Mouse (Mus musculus): ENCODE data around the gene Pip5k1b. TPM values are rescaled to one million over a fixed set of nuclear protein-coding genes. Genes with fewer than 3 reads are reported as not detected.

Pip5k1b gene
- total RNA-seq, 2 experiments from 2014 or later: 0.75 to 0.84 TPM

- DNase-seq: no peak
These were observed 248.1 kb downstream of the Pip5k1b start for GRCm38 (mm10) chr19:24307271-24308221.

- no peak for DNase-seq
These were observed 249.3 kb downstream of the Pip5k1b start for GRCm38 (mm10) chr19:24306351-24306750.

DNA sequence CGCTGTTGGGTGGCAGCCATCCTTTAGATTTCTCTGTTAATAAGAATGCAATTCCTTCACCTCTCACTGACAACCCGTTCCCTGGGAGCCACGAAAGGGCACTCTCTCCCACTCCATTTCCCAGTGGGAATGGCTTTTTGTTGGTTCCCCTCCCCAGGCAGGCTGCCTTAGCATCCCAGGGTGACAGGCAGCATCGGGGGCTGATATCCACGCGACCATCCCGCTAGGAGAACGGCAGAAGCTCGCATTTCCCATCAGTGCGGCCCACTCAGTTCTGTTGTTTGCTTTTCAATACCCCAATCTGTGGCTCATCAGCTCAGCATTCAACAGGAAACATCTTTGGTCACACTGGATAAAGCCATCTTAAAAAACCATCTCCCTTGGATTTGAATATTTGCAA is 253.5 kb downstream of the Pip5k1b start:
- DNase-seq: no peak

GRCm38 (mm10) chr19:24301768-24302148 is 253.9 kb downstream of the Pip5k1b start:
- DNase-seq: no peak

GRCm38 (mm10) chr19:24300994-24301767 is 254.5 kb downstream of the Pip5k1b start:
- DNase-seq: peak; percentile 29

DNA sequence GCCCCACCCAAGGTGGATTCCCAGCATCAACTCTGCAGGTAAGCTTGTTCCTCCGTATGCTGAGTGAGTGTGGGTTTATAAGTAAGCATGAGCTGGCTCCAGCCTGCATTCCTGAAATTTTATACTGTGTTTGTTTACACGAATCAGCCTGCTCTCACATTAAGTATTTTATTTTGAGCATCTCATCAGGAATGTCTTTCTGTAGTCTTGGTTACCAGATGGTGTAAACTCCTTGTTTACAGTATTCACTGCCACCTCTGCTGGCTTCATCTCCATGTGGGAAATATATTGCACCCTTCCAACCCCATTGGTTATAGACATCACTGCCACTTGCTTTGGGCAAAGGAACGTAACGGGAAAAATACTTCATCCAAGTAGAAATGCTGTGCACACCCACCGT is 262.1 kb downstream of the Pip5k1b start:
- DNase-seq: no peak

DNA sequence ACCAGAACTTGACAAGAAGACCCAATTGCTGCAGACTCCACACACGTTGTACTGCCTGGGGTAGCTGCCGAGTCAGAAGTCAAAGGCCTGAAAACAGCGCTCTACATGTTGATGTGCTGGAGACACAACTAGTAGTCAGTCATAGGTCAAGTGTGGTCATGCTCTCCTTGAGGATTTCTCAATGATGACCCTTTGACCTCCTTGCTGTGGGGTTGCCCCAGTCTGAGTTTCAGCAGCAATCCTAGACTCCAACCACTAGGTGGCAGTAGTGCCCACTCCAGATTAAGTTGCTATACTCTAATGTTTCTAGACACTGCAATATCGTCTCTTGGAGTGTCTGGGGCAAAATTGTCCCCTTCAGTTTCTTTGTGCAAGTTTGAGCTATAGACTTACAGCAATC is 271.5 kb downstream of the Pip5k1b start:
- DNase-seq: no peak

DNA sequence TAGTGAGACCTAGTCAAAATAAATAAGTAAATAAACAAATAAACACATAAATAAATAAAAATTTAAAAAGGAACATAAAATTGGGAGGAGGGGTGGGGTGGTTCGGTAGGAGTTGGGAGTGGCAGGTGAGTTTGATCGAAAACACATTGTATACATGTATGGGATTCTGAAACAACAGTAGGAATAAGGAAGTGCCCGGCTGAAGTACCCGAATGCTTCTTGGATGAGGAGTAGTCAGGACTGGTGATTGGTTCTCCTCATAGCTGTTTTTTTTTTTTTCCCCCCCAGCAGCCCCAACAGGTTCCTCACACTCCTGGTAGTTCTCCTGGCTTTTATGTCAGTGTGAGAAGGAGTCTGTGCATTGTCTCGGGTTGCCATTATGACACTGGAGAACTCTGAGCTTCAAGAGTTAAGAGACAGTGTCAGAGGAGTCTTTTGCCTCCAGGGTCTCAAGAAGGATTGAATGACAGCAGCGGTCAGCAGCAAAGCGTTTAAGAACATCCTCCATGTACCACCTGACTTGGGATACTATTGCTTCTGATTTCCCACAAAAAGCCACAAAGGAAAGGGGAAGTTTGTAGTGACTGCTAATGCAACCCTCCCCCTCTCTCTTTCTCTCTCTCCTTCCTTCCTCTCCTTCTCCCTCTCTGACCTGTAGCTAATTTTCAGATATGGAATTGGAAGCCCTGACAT is 274.2 kb downstream of the Pip5k1b start:
- no peak for DNase-seq

GRCm38 (mm10) chr19:24280601-24281228 is 275.0 kb downstream of the Pip5k1b start, which contains the start of gene Fxn:
TSS of gene Fxn (minus strand) at chr19:24280605.
- peak; percentile 13 for DNase-seq

DNA sequence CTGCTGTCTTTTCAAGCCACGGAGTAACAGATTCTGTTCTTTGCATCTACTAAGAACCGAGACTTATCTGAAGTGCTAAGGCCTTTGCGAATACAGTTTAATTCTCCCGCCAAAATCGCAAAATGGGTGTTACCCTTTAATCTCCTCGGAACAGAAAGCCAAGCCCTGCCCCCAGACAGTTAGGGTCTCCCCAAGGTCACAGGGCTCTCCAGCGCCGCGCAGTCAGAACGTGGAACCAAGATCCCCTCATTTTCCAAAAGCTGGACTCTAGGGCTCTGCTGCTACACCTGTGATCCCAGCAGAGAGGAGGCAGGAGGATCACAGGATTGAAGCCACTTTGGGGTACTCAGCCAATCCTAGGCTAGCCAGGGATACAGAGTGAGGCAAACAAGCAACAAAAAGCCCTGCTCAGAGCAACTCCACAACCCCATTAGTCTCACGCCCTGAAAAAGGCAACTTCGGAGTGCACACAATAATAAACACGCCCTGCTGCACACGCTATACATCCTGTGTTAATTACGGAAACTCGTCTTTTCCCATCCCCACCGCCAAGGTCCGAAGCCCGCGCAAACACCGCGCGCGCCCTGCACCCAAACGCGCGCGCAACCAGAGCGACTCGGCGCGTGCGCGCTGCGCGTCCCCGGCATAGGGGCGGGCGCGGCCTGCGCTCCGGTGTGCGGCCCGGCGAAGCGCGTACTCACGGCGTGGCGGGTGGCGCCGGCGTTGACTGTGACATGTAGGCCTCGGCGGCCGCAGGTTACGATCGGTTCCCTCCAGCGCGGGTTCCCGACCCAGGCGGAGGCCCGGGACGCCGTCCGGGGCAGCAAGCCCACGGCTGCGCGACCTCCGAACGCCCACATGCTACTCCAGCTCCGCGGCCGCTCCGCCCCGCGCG is 275.7 kb downstream of the Pip5k1b start:
- DNase-seq: peak; percentile 78

GRCm38 (mm10) chr19:24278859-24279258 is 276.8 kb downstream of the Pip5k1b start:
- DNase-seq: no peak

GRCm38 (mm10) chr19:24274281-24274680 is 281.4 kb downstream of the Pip5k1b start:
- DNase-seq: no peak

DNA sequence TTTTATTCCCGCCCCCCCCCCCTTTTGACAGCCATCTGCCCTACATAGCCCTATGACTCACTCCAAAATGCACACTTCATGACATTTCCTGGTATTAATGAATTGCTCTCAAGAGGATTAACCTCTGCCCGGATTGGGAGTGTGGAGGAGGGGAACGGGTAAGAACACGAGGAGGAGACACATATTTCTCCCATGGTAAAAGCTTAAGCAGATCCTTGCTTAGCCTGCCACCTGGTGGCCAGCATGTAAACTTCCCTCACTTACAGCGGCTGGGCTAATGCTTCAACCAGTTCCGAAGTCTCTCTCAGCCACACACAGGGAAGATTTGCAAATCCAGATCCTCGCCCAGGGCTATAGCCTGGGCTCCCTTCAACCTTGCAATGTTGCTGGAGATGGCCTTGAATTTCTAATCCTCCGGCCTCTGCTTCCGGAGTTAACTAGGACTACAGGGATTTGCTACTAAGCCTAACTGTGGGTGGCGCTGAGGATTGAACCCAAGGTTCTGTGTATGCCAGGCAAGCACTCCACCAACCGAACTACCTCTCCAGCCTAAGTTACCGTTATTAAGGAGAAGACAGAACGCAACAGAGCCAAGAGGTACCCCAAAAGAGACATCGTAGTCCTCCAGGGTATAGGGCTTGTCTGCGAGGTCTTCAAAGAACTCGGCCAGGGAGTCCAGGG is 283.8 kb downstream of the Pip5k1b start:
- DNase-seq: peak; percentile 65

GRCm38 (mm10) chr19:24271326-24271725 is 284.3 kb downstream of the Pip5k1b start:
- peak; percentile 35 for DNase-seq

DNA sequence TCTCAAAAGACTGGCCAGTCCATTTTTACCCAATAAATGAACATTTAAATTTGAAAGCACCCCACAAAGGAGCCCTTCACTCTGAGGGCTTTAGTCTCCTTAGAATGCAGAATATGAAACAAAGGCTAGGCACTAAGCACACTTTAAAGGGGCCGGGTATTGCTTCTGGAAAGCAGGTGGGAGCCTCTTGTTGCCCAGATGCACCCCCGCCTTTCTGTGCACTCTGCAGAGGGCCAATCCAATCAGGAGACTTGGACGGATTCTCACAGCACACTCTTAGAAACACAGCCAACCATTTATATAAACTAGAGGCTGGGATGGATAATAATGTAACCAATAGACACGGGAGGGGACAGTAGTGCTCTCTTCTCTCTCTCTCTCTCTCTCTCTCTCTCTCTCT is 287.1 kb downstream of the Pip5k1b start:
- no peak for DNase-seq

- no peak for DNase-seq
These were observed 289.4 kb downstream of the Pip5k1b start for GRCm38 (mm10) chr19:24266046-24266830.

- peak; percentile 30 for DNase-seq
These were observed 290.7 kb downstream of the Pip5k1b start for GRCm38 (mm10) chr19:24264991-24265390.

DNA sequence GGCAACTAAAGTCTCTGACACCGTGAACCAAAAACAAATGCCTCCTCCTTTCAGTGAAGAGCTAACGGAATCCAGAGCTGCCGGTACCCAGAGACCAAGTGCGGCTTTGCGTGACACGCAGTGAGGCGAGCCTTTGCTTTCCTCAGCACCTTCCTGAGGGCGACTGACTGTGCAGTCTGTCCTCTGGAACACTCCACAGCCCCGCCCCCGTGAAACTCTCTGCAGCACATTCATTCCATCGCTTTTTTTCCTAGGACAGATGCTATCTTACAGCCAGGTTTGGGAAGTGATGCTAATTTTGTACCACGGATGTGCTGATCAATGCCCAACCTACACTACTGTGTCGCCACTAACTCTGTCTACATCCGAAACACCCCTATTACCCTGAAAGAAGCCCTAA is 292.9 kb downstream of the Pip5k1b start:
- DNase-seq: no peak

Data from gastrocnemius, postnatal 25 days (tissue).